Mouse (Mus musculus): ENCODE measurements around the gene Svs6.

GRCm38 (mm10) chr2:164359668-164360067, 43.1 kb downstream of the Svs6 start:
- TF ChIP-seq POLR2A (IDR thresholded peaks at IDR 0.05; ENCODE audit: insufficient read depth, low read depth, low read length): no peak
- TF ChIP-seq CTCF (IDR thresholded peaks at IDR 0.05; ENCODE audit: insufficient read depth, low read depth, low read length): no peak

All from olfactory bulb, adult 2 months (tissue).